Mouse (Mus musculus) hindbrain, embryonic 11.5 days (tissue): ENCODE measurements around the gene Pbrm1. TPM values are rescaled to one million over a fixed set of nuclear protein-coding genes. Genes with fewer than 3 reads are reported as not detected.

ENCODE experiments used
- ATAC-seq: fragments of 200-750 bp; cut with Nextera tagmentation; 2 replicates; pipeline ENCODE4 v1.8.0; 2017; ENCODE audit warnings: mild to moderate bottlenecking, moderate TSS enrichment, moderate library complexity; ENCODE audit not compliant: low FRiP score
- DNase-seq: peaks from one replicate; pipeline ENCODE4 v3.0.0-alpha.2; 2015; ENCODE audit warnings: low spot score
- H3K27ac ChIP-seq: fragments of 300-500 bp; sonication (generic); 2 replicates; pipeline ENCODE4 v1.5.1; 2014; ENCODE audit warnings: mild to moderate bottlenecking, low read depth, low read length
- H3K27me3 ChIP-seq: fragments of 300-500 bp; sonication (generic); 2 replicates; pipeline ENCODE4 v1.6.1; 2014; ENCODE audit warnings: mild to moderate bottlenecking, low read length, moderate library complexity, mixed read lengths; ENCODE audit not compliant: control insufficient read depth, insufficient read depth
- H3K36me3 ChIP-seq: fragments of 300-500 bp; sonication (generic); 2 replicates; pipeline ENCODE4 v1.6.1; 2014; ENCODE audit warnings: mild to moderate bottlenecking, low read length, moderate library complexity, mixed read lengths; ENCODE audit not compliant: control insufficient read depth, insufficient read depth
- H3K4me1 ChIP-seq: fragments of 300-500 bp; sonication (generic); replicated peaks from 2 replicates; pipeline ENCODE4 v1.6.1; 2014; ENCODE audit warnings: low read length, mixed read lengths; ENCODE audit not compliant: control insufficient read depth, insufficient read depth
- H3K4me2 ChIP-seq: fragments of 300-500 bp; sonication (generic); replicated peaks from 2 replicates; pipeline ENCODE4 v1.6.1; 2014; ENCODE audit warnings: mild to moderate bottlenecking, low read depth, low read length
- H3K4me3 ChIP-seq: fragments of 300-500 bp; sonication (generic); 2 replicates; pipeline ENCODE4 v1.5.1; 2014; ENCODE audit warnings: low read depth, low read length
- H3K9ac ChIP-seq: fragments of 300-500 bp; sonication (generic); 2 replicates; pipeline ENCODE4 v1.6.1; 2014; ENCODE audit warnings: low read depth, low read length
- H3K9me3 ChIP-seq: fragments of 300-500 bp; sonication (generic); 2 replicates; pipeline ENCODE4 v1.6.1; 2016; ENCODE audit warnings: low read length; ENCODE audit not compliant: control insufficient read depth
- WGBS: fragments of 180-500 bp; shearing (Covaris S2); extraction: QIAGEN DNeasy Blood & Tissue Kit; methylation state at CpG from one replicate; pipeline ENCODE4 v1.1.7; 2014; 5-methylcytosine and 5-hydroxymethylcytosine counted together
- polyA plus RNA-seq: library from polyadenylated mRNA; unstranded; fragments of >200 nt; fragmentation: Nextera tagmentation; extraction: Ambion mirVana; gene quantifications from 2 replicates; pipeline ENCODE4 v1.2.1, GENCODE M21; 2014

The Pbrm1 gene
- polyA plus RNA-seq, 1 experiment from 2014 or later: 139 TPM

DNA sequence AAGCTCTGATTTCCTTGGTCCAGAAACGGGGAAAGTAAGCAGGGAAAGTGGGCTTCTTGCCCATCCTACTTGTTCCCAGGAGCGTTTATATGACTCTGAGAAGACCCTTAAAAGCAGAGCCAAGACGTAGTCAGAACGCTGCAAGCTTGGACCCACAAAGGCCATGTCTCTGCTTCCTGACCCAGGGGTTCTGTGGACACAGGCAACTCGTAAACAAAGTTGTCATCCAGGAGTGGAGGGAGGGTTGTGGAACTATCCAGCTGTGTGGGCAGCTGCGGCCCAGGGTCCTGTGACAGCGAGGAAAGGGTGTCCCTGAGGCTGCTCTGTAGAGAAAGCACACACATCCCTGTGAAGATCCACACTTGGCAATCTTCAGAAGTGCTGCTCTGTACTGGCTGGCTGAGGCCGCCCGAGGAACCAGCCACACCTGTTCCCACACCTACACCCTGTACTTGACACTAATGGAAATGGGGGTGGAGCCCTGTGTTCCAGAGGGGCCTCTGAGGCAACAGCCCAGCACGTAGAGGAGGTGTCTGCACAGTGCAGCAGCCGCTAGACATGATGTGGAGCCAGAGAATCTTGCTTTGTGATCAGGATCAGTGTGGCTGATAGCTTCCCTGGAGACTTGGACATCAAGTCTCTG lies 114.2 kb downstream of the Pbrm1 start:
- WGBS: 79% methylated on average over 11 of the region's 11 CpGs
- Histone ChIP-seq H3K9ac (no peak overlapping the region), H3K4me2 (peak overlapping the region; percentile 14; the same call in 1 of the 2 replicates)

DNA sequence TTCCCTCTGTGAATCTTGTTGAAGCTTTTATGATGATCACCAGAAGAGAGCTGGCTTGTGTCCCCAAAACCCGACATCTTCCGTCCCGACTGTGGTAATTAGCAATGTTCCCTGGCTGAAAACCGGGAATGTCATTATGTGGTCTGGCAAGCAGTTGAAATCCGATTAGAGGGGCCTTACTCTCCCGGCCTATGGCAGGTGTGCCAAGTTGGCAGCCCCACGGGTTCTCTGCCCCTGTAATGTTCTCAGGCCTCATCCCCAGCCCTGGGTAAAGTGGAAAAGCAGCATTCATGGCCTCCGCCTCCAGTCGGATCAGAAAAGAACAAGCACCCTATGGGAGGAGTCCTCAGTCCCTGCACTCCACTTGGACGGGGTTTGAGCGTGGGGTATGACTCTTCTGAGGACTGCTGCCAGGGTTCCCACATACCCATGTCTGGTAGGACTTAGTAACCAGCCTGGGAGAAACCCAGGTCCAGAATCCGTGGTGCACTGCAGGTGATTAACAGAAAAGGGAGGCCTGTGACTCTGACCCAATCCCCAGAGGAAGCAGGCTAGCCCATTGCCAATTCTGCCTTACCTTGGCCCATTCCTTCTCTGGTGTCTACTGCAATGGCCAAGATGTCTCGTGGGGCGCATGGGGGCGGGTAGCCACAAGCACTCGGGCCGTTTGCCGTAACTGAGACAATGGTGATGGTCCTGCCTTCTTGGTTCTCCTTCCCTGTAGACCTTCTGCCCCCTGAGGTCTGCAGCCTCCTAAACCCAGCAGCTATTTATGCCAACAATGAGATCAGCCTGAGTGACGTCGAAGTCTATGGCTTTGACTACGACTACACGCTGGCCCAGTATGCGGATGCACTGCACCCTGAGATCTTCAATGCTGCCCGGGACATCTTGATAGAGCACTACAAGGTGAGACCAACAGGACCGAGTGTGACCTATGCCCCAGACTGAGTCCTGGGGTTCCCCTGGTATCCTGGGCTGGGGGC lies 115.4 kb downstream of the Pbrm1 start:
- no peak for DNase-seq
- no peak overlapping the region for H3K4me2 ChIP-seq
- peaks cover 33% of the 10 kb centered on the region for H3K36me3 ChIP-seq
- H3K4me1 ChIP-seq: peaks cover 9% of the 10 kb centered on the region; the same call in 1 of the 2 replicates
- ATAC-seq: no peak
- 92% methylated on average over 25 of the region's 25 CpGs for WGBS
- no peaks in the 10 kb centered on the region for H3K9me3 ChIP-seq
- H3K27me3 ChIP-seq: no peaks in the 10 kb centered on the region
- H3K27ac ChIP-seq: no peak overlapping the region
- no peak overlapping the region for H3K4me3 ChIP-seq
- no peak overlapping the region for H3K9ac ChIP-seq

More for the DNA sequence above, 114.2 kb downstream of the Pbrm1 start:
- DNase-seq (no peak), ATAC-seq (no peak)
- Histone ChIP-seq H3K9me3 (no peaks in the 10 kb centered on the region), H3K27ac (no peak overlapping the region), H3K4me1 (peaks cover 9% of the 10 kb centered on the region; the same call in 1 of the 2 replicates), H3K27me3 (no peaks in the 10 kb centered on the region), H3K4me3 (no peak overlapping the region), H3K36me3 (peaks cover 24% of the 10 kb centered on the region)

DNA sequence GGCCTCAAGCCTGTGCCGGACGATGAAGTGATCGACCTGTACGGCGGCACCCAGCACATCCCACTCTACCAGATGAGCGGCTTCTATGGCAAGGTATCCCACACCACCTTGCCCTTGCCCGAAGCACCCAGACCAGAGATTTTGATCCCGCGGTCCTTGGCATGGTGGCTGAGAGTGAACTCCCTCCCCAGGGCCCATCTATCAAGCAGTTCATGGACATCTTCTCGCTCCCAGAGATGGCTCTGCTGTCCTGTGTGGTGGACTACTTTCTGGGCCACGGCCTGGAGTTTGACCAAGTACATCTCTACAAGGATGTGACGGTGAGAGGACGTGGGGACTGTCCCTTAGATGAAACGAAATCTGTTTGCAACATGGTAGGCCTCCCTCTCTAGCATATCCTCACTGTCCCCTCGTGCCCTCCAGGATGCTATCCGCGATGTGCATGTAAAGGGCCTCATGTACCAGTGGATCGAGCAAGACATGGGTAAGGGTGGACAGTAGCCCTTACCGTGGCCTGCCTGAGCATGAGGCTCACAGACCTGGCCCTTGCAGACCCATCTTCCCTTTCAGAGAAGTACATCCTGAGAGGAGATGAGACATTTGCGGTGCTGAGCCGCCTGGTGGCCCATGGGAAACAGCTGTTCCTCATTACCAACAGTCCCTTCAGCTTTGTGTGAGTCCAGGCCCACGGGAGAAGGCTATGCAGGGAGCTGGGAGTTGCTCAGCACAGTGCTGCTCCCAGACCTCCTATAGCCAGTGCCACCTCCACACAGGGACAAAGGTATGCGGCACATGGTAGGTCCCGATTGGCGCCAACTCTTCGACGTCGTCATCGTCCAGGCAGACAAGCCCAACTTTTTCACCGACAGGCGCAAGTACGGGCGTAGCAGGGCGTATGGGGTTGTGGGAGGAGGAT lies 116.8 kb downstream of the Pbrm1 start:
- ATAC-seq (no peak), DNase-seq (no peak)
- Histone ChIP-seq H3K4me3 (no peak overlapping the region), H3K9me3 (no peaks in the 10 kb centered on the region), H3K9ac (no peak overlapping the region), H3K27ac (no peak overlapping the region), H3K36me3 (peaks cover 41% of the 10 kb centered on the region), H3K4me1 (peaks cover 6% of the 10 kb centered on the region; the same call in 1 of the 2 replicates), H3K4me2 (no peak overlapping the region), H3K27me3 (no peaks in the 10 kb centered on the region)
- WGBS: 95% methylated on average over 34 of the region's 34 CpGs

- no peak overlapping the region for H3K27ac ChIP-seq
- ATAC-seq (no peak), DNase-seq (no peak)
- WGBS: 94% methylated on average over 26 of the region's 26 CpGs
- no peak overlapping the region for H3K4me2 ChIP-seq
- H3K9ac ChIP-seq: no peak overlapping the region
- H3K9me3 ChIP-seq: no peaks in the 10 kb centered on the region
- H3K4me3 ChIP-seq: no peak overlapping the region
- no peaks in the 10 kb centered on the region for H3K27me3 ChIP-seq
- peaks cover 6% of the 10 kb centered on the region; the same call in 1 of the 2 replicates for H3K4me1 ChIP-seq
- peaks cover 45% of the 10 kb centered on the region for H3K36me3 ChIP-seq
These were observed 117.7 kb downstream of the Pbrm1 start for GRCm38 (mm10) chr14:31136411-31137280.

- WGBS: 82% methylated on average over 10 of the region's 10 CpGs
- Histone ChIP-seq H3K36me3 (peaks cover 50% of the 10 kb centered on the region), H3K4me2 (no peak overlapping the region), H3K4me3 (no peak overlapping the region), H3K27ac (no peak overlapping the region), H3K9me3 (no peaks in the 10 kb centered on the region), H3K4me1 (peaks cover 3% of the 10 kb centered on the region; the same call in 1 of the 2 replicates), H3K27me3 (no peaks in the 10 kb centered on the region), H3K9ac (no peak overlapping the region)
- ATAC-seq (no peak), DNase-seq (no peak)
These were observed 118.3 kb downstream of the Pbrm1 start for GRCm38 (mm10) chr14:31137281-31137595.

- peaks cover 50% of the 10 kb centered on the region for H3K36me3 ChIP-seq
- H3K4me3 ChIP-seq: no peak overlapping the region
- whole genome bisulfite sequencing: 83% methylated on average over 11 of the region's 11 CpGs
- no peaks in the 10 kb centered on the region for H3K27me3 ChIP-seq
- DNase-seq (no peak), ATAC-seq (no peak)
- no peak overlapping the region for H3K9ac ChIP-seq
- no peak overlapping the region for H3K27ac ChIP-seq
- no peak overlapping the region for H3K4me2 ChIP-seq
- no peaks in the 10 kb centered on the region for H3K9me3 ChIP-seq
- no peaks in the 10 kb centered on the region; the same call in 1 of the 2 replicates for H3K4me1 ChIP-seq
These were observed 118.9 kb downstream of the Pbrm1 start for GRCm38 (mm10) chr14:31137791-31138190.

DNA sequence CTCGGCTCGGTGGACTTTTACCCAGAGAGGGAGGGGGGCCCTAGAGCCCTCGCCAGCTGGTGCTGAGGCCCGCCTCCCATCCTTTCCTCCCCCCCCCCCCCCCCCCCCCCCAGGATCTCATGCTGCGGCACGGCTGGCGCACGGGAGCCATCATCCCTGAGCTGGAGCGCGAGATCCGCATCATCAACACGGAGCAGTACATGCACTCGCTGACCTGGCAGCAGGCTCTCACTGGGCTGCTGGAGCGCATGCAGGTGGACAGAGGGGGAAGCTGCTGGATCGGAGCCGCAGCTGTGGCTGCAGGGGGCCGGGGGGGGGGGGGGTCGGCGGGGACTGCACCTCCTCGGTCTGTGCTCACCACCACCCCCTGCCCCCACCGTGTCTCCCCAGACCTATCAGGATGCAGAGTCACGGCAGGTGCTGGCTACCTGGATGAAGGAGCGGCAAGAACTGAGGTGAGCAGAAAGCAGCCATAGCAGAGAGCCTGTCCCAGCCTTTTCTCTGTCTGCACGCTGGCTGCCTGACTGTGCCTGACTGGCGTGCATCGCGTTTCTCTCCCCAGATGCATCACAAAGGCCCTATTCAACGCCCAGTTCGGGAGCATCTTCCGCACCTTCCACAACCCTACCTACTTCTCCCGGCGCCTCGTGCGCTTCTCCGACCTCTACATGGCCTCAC lies 119.4 kb downstream of the Pbrm1 start:
- H3K27me3 ChIP-seq: no peaks in the 10 kb centered on the region
- H3K9ac ChIP-seq: no peak overlapping the region
- ATAC-seq (no peak), DNase-seq (no peak)
- peaks cover 50% of the 10 kb centered on the region for H3K36me3 ChIP-seq
- H3K27ac ChIP-seq: no peak overlapping the region
- no peak overlapping the region for H3K4me2 ChIP-seq
- H3K4me1 ChIP-seq: no peaks in the 10 kb centered on the region; the same call in 1 of the 2 replicates
- 86% methylated on average over 22 of the region's 35 CpGs for WGBS
- H3K4me3 ChIP-seq: no peak overlapping the region
- H3K9me3 ChIP-seq: no peaks in the 10 kb centered on the region
